In the genomic region with DNA sequence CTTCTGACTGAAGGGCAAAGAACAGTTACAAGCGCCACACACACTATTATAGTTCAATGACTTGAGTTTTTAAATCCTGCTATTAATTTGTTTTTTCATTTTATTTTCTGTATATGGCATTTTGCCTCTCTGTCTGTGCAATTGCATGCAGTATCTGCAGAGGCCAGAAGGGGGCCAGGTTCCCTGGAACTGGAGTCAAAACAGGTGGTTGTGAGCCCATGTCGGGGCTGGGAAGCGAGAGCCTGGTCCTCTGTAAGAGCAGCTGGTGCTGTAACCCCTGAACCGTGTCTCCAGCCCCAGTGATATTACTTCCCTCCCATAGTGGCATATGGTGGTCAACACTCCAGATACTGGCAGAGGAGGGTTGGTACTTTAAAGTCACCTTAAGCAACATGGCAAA, we compare ENCODE assay signal across 9 mouse cellular contexts. TPM values are rescaled to one million over a fixed set of nuclear protein-coding genes. Genes with fewer than 3 reads are reported as not detected.
DNase-seq lines count a peak whose midpoint lies in the region; ATAC-seq and TF ChIP-seq lines count a peak whose summit lies in the region.
"Had no signal": no experiment of that assay in that cellular context is flagged by ENCODE, and none has a peak within 500 bp of the region (broad histone marks: within the 10 kb centered on the region; RNA-seq: fewer than 3 reads in every experiment).

No protein-coding gene starts in this region.

- 12% methylated on average over 4 of the region's 4 CpGs for WGBS in heart, postnatal 0 days

- no peak overlapping the region for H3K9ac ChIP-seq in heart, postnatal 0 days (replicated peaks; ENCODE audit: low read depth, low read length)
- H3K9ac ChIP-seq: embryonic facial prominence, embryonic 13.5 days had no signal

- no peak for TF ChIP-seq EP300 in heart, postnatal 0 days (IDR thresholded peaks at IDR 0.05; ENCODE audit: low read depth)

- H3K36me3 ChIP-seq in heart, postnatal 0 days (replicated peaks; ENCODE audit: control insufficient read depth, insufficient read depth, low read length) = no peaks in the 10 kb centered on the region
- no peaks in the 10 kb centered on the region for H3K36me3 ChIP-seq in myocyte (ENCODE audit: control insufficient read depth, insufficient read depth)
- H3K36me3 ChIP-seq: embryonic facial prominence, embryonic 13.5 days had no signal

- H3K4me2 ChIP-seq in heart, postnatal 0 days (ENCODE audit: low read depth, low read length) = no peak overlapping the region
- H3K4me2 ChIP-seq in myocyte (ENCODE audit: low read depth) = no peak overlapping the region
- H3K4me2 ChIP-seq: embryonic facial prominence, embryonic 13.5 days had no signal

- intact Hi-C loops in left cerebral cortex, postnatal 4 days (cut with DNase I) = no loop called here

- peak; percentile 93 for TF ChIP-seq CTCF in layer of hippocampus, adult 2 months (conservative IDR thresholded peaks at IDR 0.05)
- peak; percentile 76 for TF ChIP-seq CTCF in heart, postnatal 0 days (IDR thresholded peaks at IDR 0.05; ENCODE audit: low read depth)

- TF ChIP-seq POLR2A in myocyte (IDR thresholded peaks at IDR 0.05; ENCODE audit: insufficient read length, low read depth) = no peak

- no peaks in the 10 kb centered on the region for H3K4me1 ChIP-seq in heart, postnatal 0 days (ENCODE audit: control insufficient read depth, insufficient read depth)

- H3K4me3 ChIP-seq in layer of hippocampus, adult 2 months = no peak overlapping the region
- no peak overlapping the region for H3K4me3 ChIP-seq in heart, postnatal 0 days (ENCODE audit: low read depth, low read length)
- H3K4me3 ChIP-seq in myocyte = no peak overlapping the region
- H3K4me3 ChIP-seq: embryonic facial prominence, embryonic 13.5 days had no signal

- H3ac ChIP-seq in myocyte (ENCODE audit: control insufficient read depth, insufficient read length) = no peak overlapping the region

- ATAC-seq in heart, postnatal 0 days (ENCODE audit: insufficient read depth, low read depth) = no peak; the same call in 1 of the 2 replicates

- no peaks in the 10 kb centered on the region for H3K79me2 ChIP-seq in myocyte (ENCODE audit: control insufficient read depth, insufficient read depth)

- no peaks in the 10 kb centered on the region for H3K9me3 ChIP-seq in heart, postnatal 0 days (replicated peaks; ENCODE audit: control insufficient read depth, low read length)
- H3K9me3 ChIP-seq: embryonic facial prominence, embryonic 13.5 days had no signal

- no peaks in the 10 kb centered on the region for H3K27me3 ChIP-seq in heart, postnatal 0 days (ENCODE audit: control insufficient read depth, insufficient read depth, low read length)
- H3K27me3 ChIP-seq in myocyte (ENCODE audit: control insufficient read depth, insufficient read depth, insufficient read length) = peaks cover 7% of the 10 kb centered on the region

- peak; percentile 48 to 69 for DNase-seq in layer of hippocampus, adult 2 months (ENCODE audit: low spot score in 2 of 2)
- DNase-seq in layer of hippocampus, adult 9-10 months (ENCODE audit: low spot score) = no peak
- peak; percentile 72 for DNase-seq in ES-CJ7 (ENCODE audit: low read depth, low spot score)
- DNase-seq in cerebellum, adult 8-10 months = peak; percentile 56
- DNase-seq in heart, postnatal 0 days (ENCODE audit: low spot score) = no peak
- DNase-seq in left cerebral cortex, postnatal 4 days = peak; percentile 77
- DNase-seq in thymus, postnatal 25 days = peak; percentile 84

- no peak overlapping the region for H3K27ac ChIP-seq in layer of hippocampus, adult 2 months
- H3K27ac ChIP-seq in heart, postnatal 0 days (ENCODE audit: low read depth) = no peak overlapping the region
- H3K27ac ChIP-seq: embryonic facial prominence, embryonic 13.5 days had no signal

TF ChIP-seq in myocyte, 11 proteins besides CTCF, POLR2A, EP300 and RAD21:
- TF ChIP-seq MYOD1 (IDR thresholded peaks at IDR 0.05; ENCODE audit: control insufficient read depth in 1 of 3, insufficient read length in 2 of 3, low read depth in 2 of 3) (peak; percentile 15 to 69 (median 60)), POLR2AphosphoS2 (IDR thresholded peaks at IDR 0.05; ENCODE audit: insufficient read length, low read depth) (no peak), REST (IDR thresholded peaks at IDR 0.05; ENCODE audit: insufficient read depth, insufficient read length) (no peak), MYOG (IDR thresholded peaks at IDR 0.05; ENCODE audit: control insufficient read depth in 1 of 3, insufficient read depth in 1 of 3, insufficient read length in 2 of 3, low read depth in 2 of 3) (peak in 2 of 3 experiments; percentile 34 to 71), E2F4 (IDR thresholded peaks at IDR 0.05; ENCODE audit: insufficient read depth) (no peak)

RNA-seq across cellular contexts. Expression of gene Gna15, which starts 5.5 kb away (rescaled TPM):
- total RNA-seq in layer of hippocampus, adult 2 months (2021) = 1 to 10 TPM; 1.9 to 2.5 TPM
- 0.35 TPM in 1 of 2 replicates, not detected in the other for total RNA-seq in heart, postnatal 0 days (2014; rRNA removed; ENCODE audit: low replicate concordance)
- polyA plus RNA-seq in heart, postnatal 0 days (2015; fragmentation: Nextera tagmentation; extraction: Ambion mirVana) = 0.59 and 0.63 TPM in 2 replicates
- total RNA-seq in left cerebral cortex, postnatal 4 days (2021) = 1 to 10 TPM; 1.1 to 1.6 TPM
- not detected for polyA plus RNA-seq in myocyte (2012; fragmentation: generic; extraction: Trizol)

RNA-seq across cellular contexts. Expression of gene S1pr4, which starts 18.6 kb away (rescaled TPM):
- total RNA-seq in layer of hippocampus, adult 2 months (2021) = under 1 TPM; 0.39 to 0.95 TPM
- total RNA-seq in heart, postnatal 0 days (2014; rRNA removed; ENCODE audit: low replicate concordance) = 0.66 TPM in 1 of 2 replicates, not detected in the other
- polyA plus RNA-seq in heart, postnatal 0 days (2015; fragmentation: Nextera tagmentation; extraction: Ambion mirVana) = 0.34 and 0.43 TPM in 2 replicates
- total RNA-seq in left cerebral cortex, postnatal 4 days (2021) = under 1 TPM; 0.14 to 0.66 TPM
- polyA plus RNA-seq in myocyte (2012; fragmentation: generic; extraction: Trizol) = not detected

RNA-seq across cellular contexts. Expression of gene Ncln, which starts 22.4 kb away (rescaled TPM):
- total RNA-seq in layer of hippocampus, adult 2 months (2021) = 10 to 100 TPM; 83.1 to 93.5 TPM
- 88.5 and 91.5 TPM in 2 replicates for total RNA-seq in heart, postnatal 0 days (2014; rRNA removed; ENCODE audit: low replicate concordance)
- 27.1 and 30.5 TPM in 2 replicates for polyA plus RNA-seq in heart, postnatal 0 days (2015; fragmentation: Nextera tagmentation; extraction: Ambion mirVana)
- 100 to 1,000 TPM; 104 to 105 TPM for total RNA-seq in left cerebral cortex, postnatal 4 days (2021)
- 153 TPM for polyA plus RNA-seq in myocyte (2012; fragmentation: generic; extraction: Trizol)

RNA-seq across cellular contexts. Expression of gene Gna11, which starts 26.4 kb away (rescaled TPM):
- 100 to 1,000 TPM; 118 to 123 TPM for total RNA-seq in layer of hippocampus, adult 2 months (2021)
- total RNA-seq in heart, postnatal 0 days (2014; rRNA removed; ENCODE audit: low replicate concordance) = 68.2 and 83.9 TPM in 2 replicates
- 50.1 and 52.4 TPM in 2 replicates for polyA plus RNA-seq in heart, postnatal 0 days (2015; fragmentation: Nextera tagmentation; extraction: Ambion mirVana)
- total RNA-seq in left cerebral cortex, postnatal 4 days (2021) = 100 to 1,000 TPM; 116 to 117 TPM
- 58.2 TPM for polyA plus RNA-seq in myocyte (2012; fragmentation: generic; extraction: Trizol)

RNA-seq across cellular contexts. Expression of gene Celf5, which starts 36.0 kb away (rescaled TPM):
- 100 to 1,000 TPM; 286 to 287 TPM for total RNA-seq in layer of hippocampus, adult 2 months (2021)
- total RNA-seq in heart, postnatal 0 days (2014; rRNA removed; ENCODE audit: low replicate concordance) = not detected in 2 replicates
- polyA plus RNA-seq in heart, postnatal 0 days (2015; fragmentation: Nextera tagmentation; extraction: Ambion mirVana) = 0.07 and 0.08 TPM in 2 replicates
- 100 to 1,000 TPM; 303 to 316 TPM for total RNA-seq in left cerebral cortex, postnatal 4 days (2021)
- polyA plus RNA-seq in myocyte (2012; fragmentation: generic; extraction: Trizol) = 0.37 TPM

Comparison
In these comparisons a context has a peak if more than half of its experiments do, and no peak if none do; other contexts are left out.
1. DNase-seq: peak in layer of hippocampus, adult 2 months (2 of 2), ES-CJ7 (single experiment), cerebellum, adult 8-10 months (single experiment), left cerebral cortex, postnatal 4 days (single experiment) and thymus, postnatal 25 days (single experiment); none in layer of hippocampus, adult 9-10 months (single experiment) and heart, postnatal 0 days (single experiment).